Mouse (Mus musculus): ENCODE measurements around the gene Hoxa6.

Gene Hoxa6

DNA sequence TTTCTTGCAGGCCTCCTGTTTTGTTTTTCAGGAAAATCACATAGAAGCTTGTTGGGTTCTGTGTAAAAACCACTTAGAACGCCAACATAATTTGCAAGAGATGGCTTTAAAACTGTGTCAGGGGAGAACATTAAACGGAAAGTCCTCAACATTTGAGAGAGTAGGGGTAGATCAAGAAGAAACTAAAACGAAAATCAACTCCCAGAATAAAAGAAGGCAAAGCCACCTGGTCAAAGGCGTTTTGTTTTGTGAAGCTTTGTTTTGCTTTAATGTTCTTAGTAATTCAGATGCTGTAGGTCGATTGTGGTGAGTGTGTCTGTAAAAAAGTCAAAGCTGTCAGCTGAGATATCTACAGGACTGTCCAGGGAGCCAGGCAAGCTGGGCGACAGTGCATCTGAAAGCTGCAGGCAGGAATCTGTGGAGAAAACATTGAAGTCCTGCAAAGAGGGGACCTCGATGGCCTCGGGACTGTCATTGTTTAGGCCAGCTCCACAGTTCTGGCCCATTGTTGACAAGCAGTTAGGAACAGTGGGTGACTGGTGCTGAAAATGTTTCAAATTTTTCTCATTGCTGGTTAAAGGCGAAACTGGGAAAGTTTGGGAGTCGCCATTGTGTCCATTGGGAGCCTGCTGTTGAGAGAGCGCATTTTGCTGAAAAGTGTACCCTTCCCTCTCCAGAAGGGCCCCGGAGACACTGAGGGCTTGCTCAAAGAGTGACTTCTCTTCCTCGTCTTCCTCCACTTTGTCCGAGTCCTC lies 45.7 kb downstream of the Hoxa6 start:
- DNase-seq = no peak

DNA sequence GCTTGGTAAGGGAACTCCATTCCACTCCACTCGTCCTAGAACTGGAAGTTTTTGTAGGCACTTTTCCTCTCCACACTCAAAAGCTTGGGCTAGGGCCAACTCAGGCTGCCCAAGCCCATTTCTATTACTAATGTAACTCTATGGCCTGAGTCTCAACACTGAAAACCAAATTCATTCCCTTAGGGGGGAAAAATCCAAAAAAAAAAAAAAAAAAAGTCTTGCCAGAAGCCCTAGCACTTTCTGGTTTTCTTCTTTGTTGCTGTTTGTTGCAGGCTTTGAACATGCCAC lies 46.5 kb downstream of the Hoxa6 start:
- DNase-seq = peak in 1 of 2 experiments; percentile 35

DNA sequence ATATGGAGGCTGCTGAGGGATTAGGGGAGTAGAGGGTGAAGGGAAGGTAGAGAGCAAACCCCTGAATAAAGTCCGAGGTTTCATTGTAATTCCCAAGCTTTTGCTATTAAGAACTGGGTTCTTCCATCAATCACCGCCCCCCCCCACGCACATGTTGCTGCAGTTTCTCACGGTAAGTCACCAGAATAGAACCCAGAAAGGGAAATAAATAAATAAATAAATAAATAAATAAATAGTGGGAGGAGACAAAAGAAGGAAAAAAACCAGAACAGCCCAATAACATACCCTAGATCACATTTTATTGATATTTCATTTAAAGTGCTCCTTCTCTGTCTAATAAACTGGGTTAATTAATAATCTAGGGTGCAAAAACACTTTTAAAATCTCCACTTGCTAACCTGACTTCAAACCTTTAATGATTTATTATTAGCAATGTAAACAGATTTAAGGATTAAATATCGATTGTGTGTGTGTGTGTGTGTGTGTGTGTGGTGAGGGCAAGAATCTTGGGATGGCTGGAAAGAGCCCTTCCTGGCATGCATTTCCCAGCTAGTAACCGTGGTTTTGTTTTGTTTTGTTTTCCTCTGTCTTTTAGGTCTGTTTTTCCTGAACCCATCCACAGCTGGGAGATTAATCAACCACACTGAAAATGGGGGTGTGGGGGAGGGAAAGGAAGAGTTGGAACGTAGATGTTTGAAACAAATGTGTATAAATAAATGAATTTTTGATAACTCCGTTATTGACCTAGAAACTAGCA lies 47.0 kb downstream of the Hoxa6 start:
- no peak for DNase-seq

DNA sequence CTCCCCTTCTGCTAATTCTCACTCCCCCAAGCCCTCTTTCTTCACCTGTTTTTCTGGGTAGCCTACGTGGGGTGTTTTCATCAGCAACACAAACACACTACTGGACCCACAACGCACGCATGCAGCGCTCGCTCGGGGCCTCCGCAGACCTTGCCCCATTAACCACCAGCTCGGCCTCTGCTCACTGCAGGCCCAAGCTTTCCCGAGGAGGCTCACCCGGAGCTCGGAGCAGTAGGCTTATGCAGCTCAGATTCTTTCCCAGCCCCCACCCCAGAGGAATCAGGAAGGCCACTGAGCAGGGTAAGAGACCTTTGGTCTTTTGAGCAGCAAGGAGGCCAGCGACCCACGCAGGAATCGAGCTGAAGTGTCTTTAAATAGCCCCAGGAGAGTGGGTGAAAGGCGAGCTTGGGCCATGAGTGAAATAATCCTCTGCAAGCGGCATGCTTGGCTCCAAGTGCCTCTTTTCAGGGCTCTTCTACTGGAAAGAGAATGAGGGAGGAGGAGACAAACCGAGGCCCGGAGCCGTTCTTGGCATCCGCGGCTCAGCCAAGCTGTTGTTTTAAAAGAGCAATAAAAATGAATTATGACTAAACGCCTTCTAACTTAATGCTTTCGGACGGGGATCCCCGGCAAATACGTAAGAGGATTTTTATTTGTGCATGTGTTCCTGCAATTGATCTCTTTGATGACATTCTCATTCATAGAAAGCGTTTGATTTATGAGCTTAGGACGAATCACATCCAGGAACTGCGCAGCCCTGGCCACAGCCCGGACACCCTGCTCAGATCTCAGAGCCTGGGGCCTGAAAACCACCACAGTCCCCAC lies 47.8 kb downstream of the Hoxa6 start:
- peak; percentile 82 to 86 for DNase-seq

DNA sequence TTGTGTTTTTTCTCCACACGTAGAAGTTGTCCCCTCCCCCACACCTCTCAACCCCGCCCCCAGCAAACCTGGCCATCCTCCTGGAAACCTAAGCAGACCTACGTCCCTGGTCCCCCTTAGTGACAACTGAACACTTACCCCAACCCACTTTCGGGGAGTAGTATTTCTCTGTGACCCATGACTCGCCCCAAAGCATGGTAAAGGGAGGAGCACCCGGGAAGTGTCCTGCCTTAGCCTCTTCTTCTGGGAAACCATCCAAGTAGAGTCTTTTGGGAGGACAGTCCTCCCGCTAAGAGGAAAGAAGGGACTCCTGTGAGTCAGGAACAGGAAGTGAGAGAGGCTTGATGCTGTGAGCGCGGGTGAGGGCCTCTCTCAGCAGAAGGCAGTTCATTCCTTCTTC lies 48.5 kb downstream of the Hoxa6 start:
- DNase-seq = peak; percentile 43 to 65

DNA sequence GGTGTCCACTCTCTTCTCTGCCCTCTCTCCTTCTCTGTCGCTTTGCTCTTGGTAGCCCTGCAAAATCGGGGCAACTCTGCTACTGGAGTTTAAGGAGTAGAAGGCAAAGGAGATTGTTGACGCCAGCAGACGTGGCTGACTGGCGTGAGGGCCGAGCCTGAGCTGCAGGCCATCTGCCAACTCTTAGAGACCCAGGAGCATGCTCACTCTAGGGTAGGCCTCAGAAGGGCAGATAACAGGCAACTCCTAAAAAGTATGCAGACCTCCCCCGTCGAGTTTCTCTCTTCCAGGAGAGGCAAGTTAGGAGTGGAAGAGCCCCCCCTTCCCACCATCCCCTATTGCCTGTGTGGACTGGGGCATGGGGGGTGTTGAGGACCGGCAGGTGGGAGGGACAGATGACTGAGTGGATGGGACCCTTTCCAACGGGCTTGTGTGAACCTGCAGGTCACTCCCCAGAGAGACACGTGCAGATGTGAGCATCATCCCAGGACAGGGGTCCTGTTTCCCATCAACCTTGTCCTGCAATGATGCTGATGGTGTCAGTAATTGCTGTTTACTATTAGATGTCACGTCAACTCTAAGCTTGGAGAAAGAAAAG lies 49.3 kb downstream of the Hoxa6 start:
- peak; percentile 63 to 69 for DNase-seq

DNA sequence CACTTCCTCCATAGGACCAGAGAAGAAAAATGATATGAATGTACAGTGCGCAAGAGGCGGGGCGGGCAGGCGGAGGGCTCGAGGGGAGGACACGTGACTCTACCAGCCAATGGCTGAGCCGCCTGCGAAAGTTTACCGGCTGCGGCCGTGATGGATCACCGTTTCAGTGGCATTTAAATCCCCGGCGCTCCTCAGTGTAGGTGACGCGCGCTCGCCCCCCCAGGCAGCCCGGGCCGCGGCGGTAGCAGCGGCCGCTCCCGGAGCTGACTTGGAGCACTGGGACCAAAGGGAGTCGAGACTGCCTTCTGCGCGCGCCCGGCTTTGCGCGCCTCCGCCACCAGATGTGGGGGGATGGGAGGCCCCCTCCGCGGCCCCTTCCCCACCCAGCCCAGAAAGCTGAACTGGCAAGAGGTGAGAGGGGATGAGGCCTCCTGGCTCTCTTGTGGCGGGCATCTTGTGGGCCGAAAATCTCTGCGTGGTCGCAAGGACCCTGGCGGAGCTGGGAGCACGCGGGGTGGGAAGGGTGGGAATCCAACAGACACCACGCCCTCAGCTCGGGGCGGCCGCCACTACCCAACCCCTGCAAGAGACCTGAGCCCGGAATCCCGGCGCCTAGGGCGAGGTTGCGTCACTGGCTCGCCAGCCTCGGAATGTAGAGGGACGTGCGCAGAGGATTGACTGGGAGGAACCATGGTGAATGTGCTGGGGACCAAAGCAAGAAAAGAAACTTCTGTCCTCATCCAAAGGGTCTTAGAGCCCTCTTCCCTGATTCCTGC lies 50.1 kb downstream of the Hoxa6 start, which contains the start of gene Hoxa1:
Gene Hoxa1, minus strand, starts transcription at position 42 of the 776 bp plus-strand sequence.
- DNase-seq = peak; percentile 92 to 93

DNA sequence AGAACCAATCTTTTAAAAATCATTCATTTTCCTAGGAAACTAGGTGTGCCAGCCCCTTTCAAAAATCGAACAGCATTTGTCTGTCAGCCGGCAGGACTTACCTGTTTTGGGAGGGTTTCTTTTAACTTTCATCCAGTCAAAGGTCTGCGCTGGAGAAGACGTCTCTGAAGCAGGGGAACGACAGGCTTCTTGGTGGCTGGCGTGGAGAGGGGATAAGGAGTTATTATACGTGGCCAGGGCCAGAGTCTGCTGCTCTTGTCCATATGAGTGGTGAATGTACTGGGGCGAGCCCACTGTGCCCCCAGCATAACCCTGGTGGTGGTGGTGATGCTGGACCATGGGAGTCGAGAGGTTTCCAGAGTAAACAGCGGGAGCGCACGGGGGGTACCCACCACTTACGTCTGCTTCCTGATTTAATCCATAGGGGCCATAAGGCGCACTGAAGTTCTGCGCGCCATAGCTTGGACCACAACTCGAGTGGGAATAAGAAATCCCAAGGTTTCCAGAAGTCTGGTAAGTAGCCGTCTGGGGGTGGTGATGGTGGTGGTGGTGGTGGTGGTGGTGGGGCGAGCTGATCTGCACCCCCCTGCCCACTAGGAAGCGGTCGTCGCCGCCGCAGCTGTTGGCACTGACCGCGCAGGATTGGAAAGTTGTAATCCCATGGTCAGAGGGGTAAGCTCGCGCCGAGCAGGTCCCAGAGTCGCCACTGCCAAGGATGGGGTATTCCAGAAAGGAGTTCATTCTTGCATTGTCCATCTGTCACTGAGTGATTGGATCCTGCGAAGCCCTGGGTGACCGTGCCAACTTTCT lies 50.9 kb downstream of the Hoxa6 start:
- DNase-seq = no peak

DNA sequence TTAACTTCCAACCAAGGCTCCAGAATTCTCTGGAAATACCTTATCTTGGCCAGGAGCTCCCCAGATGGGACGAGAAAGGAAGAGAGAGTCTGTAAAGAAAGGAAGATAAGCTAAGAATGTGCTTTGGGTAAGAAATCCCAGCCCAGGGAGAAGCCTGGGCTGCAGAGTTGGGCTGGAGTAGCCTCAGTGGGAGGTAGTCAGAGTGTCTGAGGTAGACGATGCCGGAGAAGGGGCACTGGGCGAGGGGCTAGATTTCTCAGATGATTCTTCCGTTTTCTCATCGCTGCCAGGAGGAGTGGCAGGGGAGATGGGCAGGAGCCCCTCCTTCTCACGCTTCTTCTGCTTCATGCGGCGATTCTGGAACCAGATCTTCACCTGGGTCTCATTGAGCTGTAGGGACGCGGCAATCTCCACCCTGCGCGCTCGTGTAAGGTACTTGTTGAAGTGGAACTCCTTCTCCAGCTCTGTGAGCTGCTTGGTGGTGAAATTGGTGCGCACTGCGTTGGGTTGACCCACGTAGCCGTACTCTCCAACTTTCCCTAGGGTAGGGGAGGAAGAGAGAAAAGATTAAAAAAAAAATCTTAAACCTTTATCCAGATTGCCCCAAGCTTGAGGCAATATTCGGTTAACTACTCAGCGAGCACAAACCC lies 51.8 kb downstream of the Hoxa6 start:
- DNase-seq = no peak
